Mouse (Mus musculus): Measurements from ENCODE around the gene Aldh8a1. TPM values are rescaled to one million over a fixed set of nuclear protein-coding genes. Genes with fewer than 3 reads are reported as not detected.

The Aldh8a1 gene
- 0.18 and 0.20 TPM in 2 replicates for polyA plus RNA-seq (2014; fragmentation: Nextera tagmentation; extraction: Ambion mirVana)

GRCm38 (mm10) chr10:21376682-21377473, at the start of gene Aldh8a1:
Aldh8a1 (plus strand) TSS chr10:21377291.
- Histone ChIP-seq H3K27me3 (ENCODE audit: control insufficient read depth, insufficient read depth, low read length) (no peaks in the 10 kb centered on the region), H3K9me3 (ENCODE audit: control insufficient read depth, low read length) (no peaks in the 10 kb centered on the region), H3K4me1 (ENCODE audit: control insufficient read depth, insufficient read depth, low read length) (no peaks in the 10 kb centered on the region), H3K4me3 (ENCODE audit: low read depth, low read length) (no peak within 1 kb of the TSS), H3K9ac (replicated peaks; ENCODE audit: low read depth, low read length) (no peak within 1 kb of the TSS), H3K4me2 (ENCODE audit: low read depth, low read length) (no peak within 1 kb of the TSS), H3K36me3 (ENCODE audit: control insufficient read depth, insufficient read depth, low read length) (no peaks in the 10 kb centered on the region), H3K27ac (ENCODE audit: low read depth, low read length) (no peak within 1 kb of the TSS)
- no peak for ATAC-seq (ENCODE audit: low read depth)
- 90% methylated on average over 13 of the region's 13 CpGs for WGBS

- WGBS: 87% methylated on average over 7 of the region's 7 CpGs
- no peaks in the 10 kb centered on the region for H3K36me3 ChIP-seq (ENCODE audit: control insufficient read depth, insufficient read depth, low read length)
- H3K27me3 ChIP-seq (ENCODE audit: control insufficient read depth, insufficient read depth, low read length): no peaks in the 10 kb centered on the region
- H3K9ac ChIP-seq (replicated peaks; ENCODE audit: low read depth, low read length): no peak overlapping the region
- ATAC-seq (ENCODE audit: low read depth): no peak
- H3K4me3 ChIP-seq (ENCODE audit: low read depth, low read length): no peak overlapping the region
- no peak overlapping the region for H3K4me2 ChIP-seq (ENCODE audit: low read depth, low read length)
- H3K9me3 ChIP-seq (ENCODE audit: control insufficient read depth, low read length): no peaks in the 10 kb centered on the region
- no peak overlapping the region for H3K27ac ChIP-seq (ENCODE audit: low read depth, low read length)
- H3K4me1 ChIP-seq (ENCODE audit: control insufficient read depth, insufficient read depth, low read length): no peaks in the 10 kb centered on the region
These were observed 49.4 kb upstream of the Aldh8a1 start for GRCm38 (mm10) chr10:21327605-21328135.

GRCm38 (mm10) chr10:21334349-21335105, 42.6 kb upstream of the Aldh8a1 start:
- peaks cover 2% of the 10 kb centered on the region; the same call in 1 of the 2 replicates for H3K36me3 ChIP-seq (ENCODE audit: control insufficient read depth, insufficient read depth, low read length)
- H3K4me3 ChIP-seq (ENCODE audit: low read depth, low read length): no peak overlapping the region
- H3K9me3 ChIP-seq (ENCODE audit: control insufficient read depth, low read length): no peaks in the 10 kb centered on the region
- no peaks in the 10 kb centered on the region for H3K4me1 ChIP-seq (ENCODE audit: control insufficient read depth, insufficient read depth, low read length)
- 81% methylated on average over 7 of the region's 7 CpGs for WGBS
- no peak overlapping the region for H3K9ac ChIP-seq (replicated peaks; ENCODE audit: low read depth, low read length)
- no peak for ATAC-seq (ENCODE audit: low read depth)
- H3K4me2 ChIP-seq (ENCODE audit: low read depth, low read length): no peak overlapping the region
- H3K27ac ChIP-seq (ENCODE audit: low read depth, low read length): no peak overlapping the region
- H3K27me3 ChIP-seq (ENCODE audit: control insufficient read depth, insufficient read depth, low read length): no peaks in the 10 kb centered on the region

- H3K27ac ChIP-seq (ENCODE audit: low read depth, low read length): no peak overlapping the region
- H3K4me3 ChIP-seq (ENCODE audit: low read depth, low read length): no peak overlapping the region
- no peaks in the 10 kb centered on the region for H3K4me1 ChIP-seq (ENCODE audit: control insufficient read depth, insufficient read depth, low read length)
- no peaks in the 10 kb centered on the region for H3K27me3 ChIP-seq (ENCODE audit: control insufficient read depth, insufficient read depth, low read length)
- 96% methylated on average over 5 of the region's 5 CpGs for WGBS
- no peak overlapping the region for H3K4me2 ChIP-seq (ENCODE audit: low read depth, low read length)
- ATAC-seq (ENCODE audit: low read depth): no peak
- H3K36me3 ChIP-seq (ENCODE audit: control insufficient read depth, insufficient read depth, low read length): peaks cover 2% of the 10 kb centered on the region; the same call in 1 of the 2 replicates
- H3K9ac ChIP-seq (replicated peaks; ENCODE audit: low read depth, low read length): no peak overlapping the region
- no peaks in the 10 kb centered on the region for H3K9me3 ChIP-seq (ENCODE audit: control insufficient read depth, low read length)
These were observed 41.6 kb upstream of the Aldh8a1 start for GRCm38 (mm10) chr10:21335534-21335933.

- Histone ChIP-seq H3K27me3 (ENCODE audit: control insufficient read depth, insufficient read depth, low read length) (no peaks in the 10 kb centered on the region), H3K4me2 (ENCODE audit: low read depth, low read length) (no peak overlapping the region), H3K27ac (ENCODE audit: low read depth, low read length) (no peak overlapping the region), H3K4me1 (ENCODE audit: control insufficient read depth, insufficient read depth, low read length) (no peaks in the 10 kb centered on the region), H3K9me3 (ENCODE audit: control insufficient read depth, low read length) (no peaks in the 10 kb centered on the region), H3K36me3 (ENCODE audit: control insufficient read depth, insufficient read depth, low read length) (peaks cover 10% of the 10 kb centered on the region), H3K4me3 (ENCODE audit: low read depth, low read length) (no peak overlapping the region), H3K9ac (replicated peaks; ENCODE audit: low read depth, low read length) (no peak overlapping the region)
- WGBS: 70% methylated on average over 2 of the region's 2 CpGs
- ATAC-seq (ENCODE audit: low read depth): no peak
These were observed 39.9 kb upstream of the Aldh8a1 start for GRCm38 (mm10) chr10:21337191-21337590.

GRCm38 (mm10) chr10:21341706-21342105, 35.4 kb upstream of the Aldh8a1 start:
- ATAC-seq (ENCODE audit: low read depth): no peak
- Histone ChIP-seq H3K9ac (replicated peaks; ENCODE audit: low read depth, low read length) (no peak overlapping the region), H3K27me3 (ENCODE audit: control insufficient read depth, insufficient read depth, low read length) (no peaks in the 10 kb centered on the region), H3K4me3 (ENCODE audit: low read depth, low read length) (no peak overlapping the region), H3K4me1 (ENCODE audit: control insufficient read depth, insufficient read depth, low read length) (no peaks in the 10 kb centered on the region), H3K36me3 (ENCODE audit: control insufficient read depth, insufficient read depth, low read length) (peaks cover 12% of the 10 kb centered on the region), H3K4me2 (ENCODE audit: low read depth, low read length) (no peak overlapping the region), H3K9me3 (ENCODE audit: control insufficient read depth, low read length) (no peaks in the 10 kb centered on the region), H3K27ac (ENCODE audit: low read depth, low read length) (no peak overlapping the region)
- WGBS: 90% methylated on average over 14 of the region's 14 CpGs

- WGBS: 88% methylated on average over 11 of the region's 11 CpGs
- no peaks in the 10 kb centered on the region for H3K27me3 ChIP-seq (ENCODE audit: control insufficient read depth, insufficient read depth, low read length)
- H3K27ac ChIP-seq (ENCODE audit: low read depth, low read length): no peak overlapping the region
- H3K9me3 ChIP-seq (ENCODE audit: control insufficient read depth, low read length): no peaks in the 10 kb centered on the region
- H3K9ac ChIP-seq (replicated peaks; ENCODE audit: low read depth, low read length): no peak overlapping the region
- ATAC-seq (ENCODE audit: low read depth): no peak
- no peak overlapping the region for H3K4me2 ChIP-seq (ENCODE audit: low read depth, low read length)
- H3K4me1 ChIP-seq (ENCODE audit: control insufficient read depth, insufficient read depth, low read length): no peaks in the 10 kb centered on the region
- H3K36me3 ChIP-seq (ENCODE audit: control insufficient read depth, insufficient read depth, low read length): peaks cover 18% of the 10 kb centered on the region
- H3K4me3 ChIP-seq (ENCODE audit: low read depth, low read length): no peak overlapping the region
These were observed 34.6 kb upstream of the Aldh8a1 start for GRCm38 (mm10) chr10:21342331-21343005.

GRCm38 (mm10) chr10:21347332-21347731, 29.8 kb upstream of the Aldh8a1 start:
- Histone ChIP-seq H3K4me2 (ENCODE audit: low read depth, low read length) (no peak overlapping the region), H3K9ac (replicated peaks; ENCODE audit: low read depth, low read length) (no peak overlapping the region), H3K9me3 (ENCODE audit: control insufficient read depth, low read length) (no peaks in the 10 kb centered on the region), H3K36me3 (ENCODE audit: control insufficient read depth, insufficient read depth, low read length) (peaks cover 21% of the 10 kb centered on the region; the same call in 1 of the 2 replicates), H3K4me3 (ENCODE audit: low read depth, low read length) (no peak overlapping the region), H3K27ac (ENCODE audit: low read depth, low read length) (no peak overlapping the region), H3K27me3 (ENCODE audit: control insufficient read depth, insufficient read depth, low read length) (no peaks in the 10 kb centered on the region), H3K4me1 (ENCODE audit: control insufficient read depth, insufficient read depth, low read length) (no peaks in the 10 kb centered on the region)
- WGBS: 88% methylated on average over 4 of the region's 4 CpGs
- no peak for ATAC-seq (ENCODE audit: low read depth)
